Mouse (Mus musculus) layer of hippocampus, postnatal 10 days (tissue): ENCODE data around the gene Vmn2r35. TPM values are rescaled to one million over a fixed set of nuclear protein-coding genes. Genes with fewer than 3 reads are reported as not detected.
"Not testable (repeated sequence)": the region's sequence is repeated elsewhere in the genome, so short reads cannot be mapped to it uniquely, and the experiment has no call there.

Source experiments
- DNase-seq, 2 experiments: peaks; one replicate each; pipeline ENCODE4 v3.0.0; 2021; ENCODE audit warnings: low spot score in 2 of 2
- long read RNA-seq: library from polyadenylated mRNA; stranded (forward); transcript quantifications from one replicate; pipeline ENCODE4 v2.0.0, GENCODE M21; 2023
- total RNA-seq, 2 experiments: library from RNA; stranded (reverse); gene quantifications; 2 replicates each; pipeline ENCODE4 v1.2.3; 2021

Vmn2r35 gene
- total RNA-seq, result not detected
- long read RNA-seq, result 0 reads

DNA sequence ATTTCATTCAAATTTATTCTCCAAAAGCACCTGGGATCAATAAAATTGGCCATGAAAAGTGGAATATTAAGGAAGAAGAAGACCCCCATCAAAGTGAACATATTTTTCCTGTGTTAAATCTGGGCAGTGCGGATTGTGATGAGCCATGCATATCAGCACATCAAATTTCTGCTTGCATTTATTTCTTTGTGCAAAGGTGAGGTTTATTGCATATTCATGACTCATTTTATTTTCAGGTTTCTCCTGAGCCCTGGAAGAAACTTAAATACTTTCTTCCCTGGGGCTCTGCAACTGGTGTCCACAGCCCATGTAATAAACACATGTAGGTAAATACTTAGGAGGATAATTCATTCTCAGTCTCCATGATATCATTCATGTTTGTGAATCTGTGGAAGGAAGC, at the start of gene Vmn2r35:
Gene Vmn2r35 (minus strand): TSS at position 101 of the 400 bp plus-strand sequence.
- not testable (repeated sequence) for DNase-seq

DNA sequence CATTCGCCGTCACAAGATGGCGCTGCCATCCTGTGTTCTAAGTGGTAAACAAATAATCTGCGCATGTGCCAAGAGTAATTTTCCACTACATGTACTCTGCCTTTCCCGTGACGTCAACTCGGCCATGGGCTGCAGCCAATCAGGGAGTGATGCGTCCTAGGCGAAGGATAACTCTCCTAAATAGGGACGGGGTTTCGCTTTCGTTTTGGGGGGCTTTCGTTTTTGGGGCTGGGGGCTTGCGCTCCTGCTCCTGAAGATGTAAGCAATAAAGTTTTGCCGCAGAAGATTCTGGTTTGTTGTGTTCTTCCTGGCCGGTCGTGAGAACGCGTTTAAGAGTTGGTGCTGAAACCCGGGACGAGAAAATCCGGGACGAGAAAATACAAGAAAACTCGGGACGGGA, 25.5 kb downstream of the Vmn2r35 start:
- not testable (repeated sequence) for DNase-seq

Other genes with a start within 250 kb of the Vmn2r35 start
- not detected for gene Vmn2r34, start 130.4 kb downstream of the Vmn2r35 start, total RNA-seq
- not detected for gene Vmn2r36, start 82.6 kb upstream of the Vmn2r35 start, total RNA-seq